9 mouse cellular contexts compared by ENCODE assay signal in genomic region chr6:119395421-119396308, GRCm38 (mm10). TPM values are rescaled to one million over a fixed set of nuclear protein-coding genes. Genes with fewer than 3 reads are reported as not detected.
A peak's percentile ranks its signal among the peaks of the same experiment; 100 is the strongest.
DNase-seq lines count a peak whose midpoint lies in the region; ATAC-seq and TF ChIP-seq lines count a peak whose summit lies in the region.
"Had no signal": no experiment of that assay in that cellular context is flagged by ENCODE, and none has a peak within 500 bp of the region (broad histone marks: within the 10 kb centered on the region; RNA-seq: fewer than 3 reads in every experiment).

No protein-coding gene starts in this region.

- no peak for ATAC-seq in heart, postnatal 0 days (ENCODE audit: insufficient read depth, low read depth)
- peak; percentile 65 for ATAC-seq in intestine, postnatal 0 days
- no peak for ATAC-seq in hindbrain, embryonic 13.5 days (ENCODE audit: low FRiP score)

- no peak overlapping the region for H3K9ac ChIP-seq in heart, postnatal 0 days (replicated peaks; ENCODE audit: low read depth, low read length)
- no peak overlapping the region for H3K9ac ChIP-seq in ES-E14 (ENCODE audit: insufficient read depth, low read depth, low read length, poor library complexity, severe bottlenecking)
- no peak overlapping the region for H3K9ac ChIP-seq in intestine, postnatal 0 days (ENCODE audit: low read depth, low read length)
- no peak overlapping the region for H3K9ac ChIP-seq in hindbrain, embryonic 13.5 days
- H3K9ac ChIP-seq: embryonic facial prominence, embryonic 12.5 days had no signal

- WGBS in heart, postnatal 0 days, result 71% methylated on average over 14 of the region's 14 CpGs
- 44% methylated on average over 14 of the region's 14 CpGs for WGBS in intestine, postnatal 0 days
- WGBS in hindbrain, embryonic 13.5 days, result 90% methylated on average over 14 of the region's 14 CpGs

- peaks cover 6% of the 10 kb centered on the region; the same call in 1 of the 2 replicates for H3K4me1 ChIP-seq in heart, postnatal 0 days (ENCODE audit: control insufficient read depth, insufficient read depth)
- H3K4me1 ChIP-seq in ES-E14 (ENCODE audit: control insufficient read depth in 2 of 2, insufficient read depth in 2 of 2, low read length in 2 of 2, poor library complexity in 1 of 2), result peaks cover 0 to 2% of the 10 kb centered on the region in 2 experiments; a peak in 1 of 4 replicates
- H3K4me1 ChIP-seq in intestine, postnatal 0 days (replicated peaks; ENCODE audit: control insufficient read depth, insufficient read depth, low read length), result no peaks in the 10 kb centered on the region
- no peaks in the 10 kb centered on the region for H3K4me1 ChIP-seq in hindbrain, embryonic 13.5 days (replicated peaks)
- H3K4me1 ChIP-seq: embryonic facial prominence, embryonic 12.5 days had no signal

- in situ Hi-C loops in ES-E14 (cut with MboI; ENCODE audit: low sequenced_read_pairs in 2 of 2, unreplicated experiment in 2 of 2), result no loop called here

- no peak for TF ChIP-seq EP300 in heart, postnatal 0 days (IDR thresholded peaks at IDR 0.05; ENCODE audit: low read depth)

- TF ChIP-seq CTCF in heart, postnatal 0 days (IDR thresholded peaks at IDR 0.05; ENCODE audit: low read depth), result no peak
- TF ChIP-seq CTCF in intestine, postnatal 0 days (IDR thresholded peaks at IDR 0.05; ENCODE audit: low read depth), result no peak

- DNase-seq in heart, postnatal 0 days (ENCODE audit: low spot score), result no peak
- DNase-seq in heart, postnatal 36 days, result no peak
- DNase-seq in ES-E14 (ENCODE audit: low read depth, low spot score), result no peak
- DNase-seq in spleen, postnatal 4 days (ENCODE audit: low spot score in 2 of 2), result peak; percentile 28 to 65
- DNase-seq in right cerebral cortex, postnatal 10 days (ENCODE audit: low spot score in 2 of 2), result no peak
- DNase-seq in ovary, postnatal 36 days (ENCODE audit: low spot score), result no peak

- no peak overlapping the region for H3K4me3 ChIP-seq in heart, postnatal 0 days (ENCODE audit: low read depth, low read length)
- no peak overlapping the region for H3K4me3 ChIP-seq in ES-E14 (ENCODE audit: insufficient read depth in 1 of 2, low read depth in 1 of 2, low read length in 2 of 2, poor library complexity in 1 of 2, severe bottlenecking in 1 of 2)
- H3K4me3 ChIP-seq in intestine, postnatal 0 days (ENCODE audit: low read depth, low read length), result no peak overlapping the region
- no peak overlapping the region for H3K4me3 ChIP-seq in hindbrain, embryonic 13.5 days
- H3K4me3 ChIP-seq: embryonic facial prominence, embryonic 12.5 days had no signal

- no peaks in the 10 kb centered on the region for H3K27me3 ChIP-seq in heart, postnatal 0 days (ENCODE audit: control insufficient read depth, insufficient read depth, low read length)
- no peaks in the 10 kb centered on the region for H3K27me3 ChIP-seq in intestine, postnatal 0 days (replicated peaks; ENCODE audit: control insufficient read depth, insufficient read depth, low read length)
- no peaks in the 10 kb centered on the region for H3K27me3 ChIP-seq in hindbrain, embryonic 13.5 days
- H3K27me3 ChIP-seq: embryonic facial prominence, embryonic 12.5 days had no signal

- H3K27ac ChIP-seq in heart, postnatal 0 days (ENCODE audit: low read depth), result peak overlapping the region; percentile 33
- H3K27ac ChIP-seq in ES-E14 (ENCODE audit: insufficient read depth, low read depth, low read length, poor library complexity, severe bottlenecking), result no peak overlapping the region
- H3K27ac ChIP-seq in intestine, postnatal 0 days (ENCODE audit: low read depth, low read length), result peak overlapping the region; percentile 74
- H3K27ac ChIP-seq in hindbrain, embryonic 13.5 days, result no peak overlapping the region
- H3K27ac ChIP-seq: embryonic facial prominence, embryonic 12.5 days had no signal

- H3K36me3 ChIP-seq in heart, postnatal 0 days (replicated peaks; ENCODE audit: control insufficient read depth, insufficient read depth, low read length), result no peaks in the 10 kb centered on the region
- H3K36me3 ChIP-seq in ES-E14 (ENCODE audit: control insufficient read depth, insufficient read depth, low read length, poor library complexity, severe bottlenecking), result peaks cover 6% of the 10 kb centered on the region
- 0 out of 2 replicates have a peak, but pooled peaks cover 10% of the 10 kb centered on the region for H3K36me3 ChIP-seq in intestine, postnatal 0 days (ENCODE audit: control insufficient read depth, insufficient read depth)
- no peaks in the 10 kb centered on the region for H3K36me3 ChIP-seq in hindbrain, embryonic 13.5 days
- H3K36me3 ChIP-seq: embryonic facial prominence, embryonic 12.5 days had no signal

- H3K9me3 ChIP-seq in heart, postnatal 0 days (replicated peaks; ENCODE audit: control insufficient read depth, low read length), result no peaks in the 10 kb centered on the region
- no peaks in the 10 kb centered on the region for H3K9me3 ChIP-seq in ES-E14 (ENCODE audit: control insufficient read depth, insufficient read depth, low read depth, low read length)
- no peaks in the 10 kb centered on the region for H3K9me3 ChIP-seq in intestine, postnatal 0 days (ENCODE audit: control insufficient read depth)
- H3K9me3 ChIP-seq in hindbrain, embryonic 13.5 days, result no peaks in the 10 kb centered on the region
- H3K9me3 ChIP-seq: embryonic facial prominence, embryonic 12.5 days had no signal

- no peak overlapping the region for H3K4me2 ChIP-seq in heart, postnatal 0 days (ENCODE audit: low read depth, low read length)
- 0 out of 2 replicates have a peak overlapping the region, but pooled peaks have one; percentile 24 for H3K4me2 ChIP-seq in intestine, postnatal 0 days (replicated peaks; ENCODE audit: low read depth)
- H3K4me2 ChIP-seq in hindbrain, embryonic 13.5 days, result no peak overlapping the region
- H3K4me2 ChIP-seq: embryonic facial prominence, embryonic 12.5 days had no signal

- intact Hi-C loops in heart, postnatal 36 days (cut with DNase I), result no loop called here

TF ChIP-seq in ES-E14, 5 proteins besides CTCF, POLR2A, EP300 and RAD21:
- TF ChIP-seq MAFK (IDR thresholded peaks at IDR 0.05; ENCODE audit: insufficient read depth, low read depth, low read length) (no peak), HCFC1 (IDR thresholded peaks at IDR 0.05; ENCODE audit: borderline replicate concordance, insufficient read depth, low read length) (no peak), ZNF384 (IDR thresholded peaks at IDR 0.05; ENCODE audit: low read depth, low read length) (0 out of 2 replicates have a peak, but pooled peaks have one; percentile 50)

RNA-seq across cellular contexts. Expression of gene Adipor2, which starts 21.8 kb away (rescaled TPM):
- 55.0 and 62.5 TPM in 2 replicates for total RNA-seq in heart, postnatal 0 days (2014; rRNA removed; ENCODE audit: low replicate concordance)
- 42.4 and 42.9 TPM in 2 replicates for polyA plus RNA-seq in heart, postnatal 0 days (2015; fragmentation: Nextera tagmentation; extraction: Ambion mirVana)
- 10 to 100 TPM; 61.9 to 65.0 TPM for total RNA-seq in heart, postnatal 36 days (2021)
- total RNA-seq in ES-E14 (2012; rRNA removed), result 59.4 and 81.2 TPM in 2 replicates
- polyA plus RNA-seq in intestine, postnatal 0 days (2015; fragmentation: Nextera tagmentation; extraction: Ambion mirVana), result 106 and 124 TPM in 2 replicates
- polyA plus RNA-seq in hindbrain, embryonic 13.5 days (2015; fragmentation: Nextera tagmentation; extraction: Ambion mirVana), result 38.0 and 44.1 TPM in 2 replicates

Comparison
In these comparisons a context has a peak if more than half of its experiments do, and no peak if none do; other contexts are left out.
1. DNase-seq: peak in spleen, postnatal 4 days (2 of 2); none in heart, postnatal 0 days (single experiment), heart, postnatal 36 days (0 of 2), ES-E14 (single experiment), right cerebral cortex, postnatal 10 days (0 of 2) and ovary, postnatal 36 days (single experiment).
2. H3K27ac ChIP-seq: peak in heart, postnatal 0 days (single experiment) and intestine, postnatal 0 days (single experiment); none in ES-E14 (single experiment) and hindbrain, embryonic 13.5 days (single experiment).